Mouse (Mus musculus) layer of hippocampus, adult 9-11 months (tissue): ENCODE data around the gene Cav3.

ENCODE experiments used
- DNase-seq: peaks from one replicate; pipeline ENCODE4 v3.0.0; 2022

The Cav3 gene

GRCm38 (mm10) chr6:112495219-112495618 is 35.9 kb downstream of the Cav3 start:
- no peak for DNase-seq

GRCm38 (mm10) chr6:112496291-112497060 is 37.2 kb downstream of the Cav3 start:
- no peak for DNase-seq

GRCm38 (mm10) chr6:112497456-112497855 is 38.2 kb downstream of the Cav3 start:
- DNase-seq = no peak

DNA sequence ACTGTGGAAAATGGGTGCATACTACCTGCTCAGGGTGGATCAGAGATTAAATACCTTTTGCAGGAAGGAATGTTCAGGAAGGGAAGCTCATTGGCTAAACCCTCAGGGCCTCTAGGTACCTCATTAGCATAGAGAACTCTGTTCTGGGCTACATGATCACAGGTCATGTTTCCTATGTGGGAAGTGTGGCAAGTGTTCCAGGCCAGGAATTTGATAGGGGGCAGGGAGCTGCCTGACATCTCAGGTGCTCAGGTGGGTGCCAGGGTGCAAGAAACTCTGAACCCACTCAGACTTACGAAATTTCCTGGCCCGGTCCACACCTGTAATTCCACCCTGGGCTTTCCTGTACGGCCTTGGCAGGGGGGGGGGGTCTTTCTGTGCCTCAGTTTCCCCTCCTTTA is 39.4 kb downstream of the Cav3 start:
- DNase-seq = no peak

- no peak for DNase-seq
Observed at GRCm38 (mm10) chr6:112499456-112499855, 40.2 kb downstream of the Cav3 start.

DNA sequence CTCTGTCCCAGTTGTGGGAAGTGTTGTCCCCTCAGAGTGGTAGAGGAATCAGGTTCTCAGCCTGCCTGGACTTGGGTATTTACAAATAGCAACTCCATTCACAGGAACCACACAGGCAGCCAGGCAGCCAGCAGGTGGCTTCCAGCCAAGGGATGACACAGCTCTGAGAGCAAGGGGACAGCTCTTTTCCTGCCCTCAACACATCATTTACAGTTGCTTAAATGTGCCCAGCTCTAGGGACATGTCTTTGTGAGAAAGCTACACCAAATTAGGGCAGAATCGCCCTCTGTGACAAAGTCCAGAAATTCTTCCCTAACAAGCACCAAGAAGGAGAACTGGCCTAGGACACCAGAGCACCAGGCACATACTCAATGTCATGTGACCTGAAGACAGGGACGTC is 41.9 kb downstream of the Cav3 start:
- DNase-seq = no peak

- DNase-seq = no peak
Observed at GRCm38 (mm10) chr6:112507617-112508016, 48.3 kb downstream of the Cav3 start.

DNA sequence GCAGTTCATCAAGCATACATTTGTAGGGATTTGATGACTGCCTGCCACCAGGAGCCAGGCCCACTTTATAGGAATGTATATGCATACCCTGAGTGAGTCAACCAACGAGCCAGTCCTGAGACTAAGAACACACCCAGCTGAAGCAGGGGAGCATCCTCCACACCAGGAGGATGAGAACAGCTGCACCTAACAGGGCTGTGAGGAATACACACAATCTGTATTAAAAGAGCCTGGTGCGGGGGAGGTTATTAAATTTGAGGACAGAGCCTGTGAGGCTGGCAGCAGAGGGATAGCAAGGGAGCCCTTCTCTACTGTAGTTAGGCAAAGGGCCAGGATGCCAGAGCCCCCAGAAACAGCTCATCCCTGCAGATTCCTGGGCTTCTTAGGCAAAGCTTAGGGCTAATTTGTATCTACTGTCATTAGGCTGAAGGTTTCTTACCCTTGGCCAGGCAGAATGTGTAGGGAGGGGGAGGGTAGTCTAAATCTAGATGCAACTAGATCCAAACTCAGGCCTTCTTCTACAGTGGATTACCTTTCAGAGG is 50.4 kb downstream of the Cav3 start:
- DNase-seq = peak; percentile 36

DNA sequence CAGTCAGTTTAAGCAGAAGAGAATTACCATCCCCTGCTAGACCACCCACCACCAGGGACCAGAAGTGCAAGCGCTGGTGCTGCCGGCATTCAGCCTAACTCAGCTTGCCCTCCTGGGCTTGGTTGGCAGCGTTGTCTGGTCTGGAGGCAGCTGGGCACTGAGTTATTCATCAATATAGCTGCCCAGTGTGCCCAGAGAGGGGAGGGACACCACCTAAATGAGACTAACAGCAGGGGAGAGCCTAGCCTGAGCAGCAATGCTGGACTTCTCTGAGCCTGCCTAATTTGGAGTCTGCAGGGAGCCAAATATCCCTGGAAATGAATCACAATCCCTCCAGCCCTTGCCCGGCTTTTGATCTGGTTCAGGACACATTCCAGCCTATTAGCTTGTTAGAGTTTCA is 51.0 kb downstream of the Cav3 start:
- peak; percentile 52 for DNase-seq

- DNase-seq = no peak
Observed at GRCm38 (mm10) chr6:112514591-112514990, 55.3 kb downstream of the Cav3 start.

- no peak for DNase-seq
Observed at GRCm38 (mm10) chr6:112516496-112516895, 57.2 kb downstream of the Cav3 start.

DNA sequence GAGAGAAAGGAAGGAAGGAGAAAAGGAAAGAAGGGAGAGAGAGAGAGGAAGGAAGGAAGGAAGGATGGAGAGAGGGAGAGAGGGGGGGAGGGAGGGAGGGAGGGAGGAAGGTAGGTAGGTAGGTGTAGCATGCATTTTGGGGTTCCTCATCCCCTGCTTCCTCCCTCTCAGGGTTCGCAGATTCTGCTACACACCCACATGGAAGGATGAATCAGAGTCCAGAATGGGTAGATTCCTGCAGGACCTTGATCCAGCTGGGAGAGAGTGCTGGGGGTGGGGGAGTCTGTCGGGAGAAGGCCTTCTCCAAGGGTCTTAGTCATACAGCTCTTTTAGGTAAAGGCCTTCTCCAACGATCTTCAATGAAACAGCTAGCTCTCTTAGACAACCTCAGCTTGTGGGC is 58.3 kb downstream of the Cav3 start:
- DNase-seq = no peak

DNA sequence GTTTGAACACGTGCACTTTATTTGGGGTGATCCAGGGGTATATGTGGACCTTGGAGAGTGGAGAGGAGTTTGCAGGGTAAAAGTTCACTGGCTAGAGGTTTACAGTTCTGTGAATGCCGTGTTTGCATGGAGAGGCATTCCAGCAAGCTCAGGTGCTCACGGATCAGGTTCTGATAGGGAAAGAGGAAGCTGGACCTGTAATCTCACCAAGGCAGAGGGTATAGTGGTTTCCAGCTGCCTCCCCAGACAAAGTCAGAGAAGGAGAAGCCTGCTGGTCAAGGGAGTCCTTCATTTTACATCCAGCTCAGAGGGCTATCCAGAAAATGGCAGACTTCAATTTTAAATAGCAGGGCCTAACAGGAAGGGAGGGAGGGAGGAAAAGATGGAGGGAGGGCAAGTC is 58.7 kb downstream of the Cav3 start:
- DNase-seq = no peak
